8 mouse cellular contexts compared by ENCODE assay signal in the genomic region with DNA sequence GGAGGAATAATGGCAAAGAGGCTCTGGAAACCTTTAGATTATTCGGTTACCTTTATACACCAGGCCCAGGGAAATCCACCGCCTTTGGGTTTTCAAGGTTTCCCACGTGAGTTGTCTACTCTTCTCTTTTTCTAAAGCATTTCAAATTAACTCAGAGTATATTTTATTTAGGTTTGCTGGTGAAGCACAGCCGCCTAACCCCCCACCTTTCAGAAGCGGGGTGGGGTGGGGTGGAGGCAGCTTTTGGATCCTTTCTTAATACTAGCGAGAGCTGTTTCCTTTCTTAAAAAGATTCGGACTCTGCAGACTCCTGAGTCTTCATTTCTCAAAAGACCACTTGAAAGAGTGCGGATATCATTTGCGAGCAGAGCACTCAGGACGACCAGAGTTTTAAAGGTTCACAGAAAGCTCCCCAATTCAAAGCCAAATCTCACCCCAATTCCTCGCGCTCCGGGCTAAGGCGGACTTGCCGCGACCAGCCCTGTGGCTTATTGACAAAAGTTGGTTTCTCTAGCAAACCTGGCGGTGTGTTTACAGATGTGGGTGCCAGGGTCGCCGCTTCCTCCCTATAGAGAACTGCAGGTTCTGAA. TPM values are rescaled to one million over a fixed set of nuclear protein-coding genes. Genes with fewer than 3 reads are reported as not detected.
DNase-seq lines count a peak whose midpoint lies in the region; ATAC-seq and TF ChIP-seq lines count a peak whose summit lies in the region.

No protein-coding gene starts in this region.

- no peak for ATAC-seq in activated CD4-positive, CD25-positive, alpha-beta regulatory T cell, adult 4 months

- no peak for TF ChIP-seq POLR2A in thymus, adult 2 months (IDR thresholded peaks at IDR 0.05; ENCODE audit: control insufficient read depth, extremely low read depth, insufficient read depth, low read length, poor library complexity)

- H3K4me3 ChIP-seq in thymus, adult 2 months (ENCODE audit: control insufficient read depth, insufficient read depth, low read length), result no peak overlapping the region

- no peak for TF ChIP-seq CTCF in thymus, adult 2 months (IDR thresholded peaks at IDR 0.05; ENCODE audit: borderline replicate concordance, control insufficient read depth, extremely low read depth, insufficient read depth, low read length, poor library complexity)

- peak; percentile 5 for DNase-seq in right cerebral cortex, postnatal 4 days
- no peak for DNase-seq in right cerebral cortex, postnatal 10 days (ENCODE audit: low spot score in 2 of 2)
- peak; percentile 17 for DNase-seq in heart, postnatal 4 days
- DNase-seq in lung, postnatal 10 days, result peak; percentile 7
- DNase-seq in thymus, adult 2 months, result no peak
- DNase-seq in thymus, postnatal 10 days (ENCODE audit: low spot score in 2 of 2), result no peak
- no peak for DNase-seq in testis, postnatal 10 days (ENCODE audit: low spot score)

- H3K4me1 ChIP-seq in thymus, adult 2 months (replicated peaks; ENCODE audit: control insufficient read depth, insufficient read depth, low read length), result peaks cover 10% of the 10 kb centered on the region; the same call in 1 of the 2 replicates

- H3K36me3 ChIP-seq in thymus, adult 2 months (ENCODE audit: control insufficient read depth, insufficient read depth, low read length), result no peaks in the 10 kb centered on the region

- 7% methylated on average over 19 of the region's 19 CpGs for WGBS in thymus, adult 2 months

- no peak overlapping the region for H3K27ac ChIP-seq in thymus, adult 2 months (ENCODE audit: control insufficient read depth, insufficient read depth, low read length)

- peaks cover 9% of the 10 kb centered on the region; the same call in 1 of the 2 replicates for H3K27me3 ChIP-seq in thymus, adult 2 months (ENCODE audit: control insufficient read depth, insufficient read depth, low read length)

RNA-seq across cellular contexts. Expression of gene Foxp2, which starts 2.0 kb away (rescaled TPM):
- 1 to 10 TPM; 4.2 to 4.6 TPM for total RNA-seq in heart, postnatal 4 days (2021)
- 1 to 10 TPM in 1 of 2 experiments, not detected in 1; 1.4 TPM for polyA plus RNA-seq in activated CD4-positive, CD25-positive, alpha-beta regulatory T cell, adult 4 months (2017; shearing (Covaris generic))
- polyA plus RNA-seq in thymus, adult 2 months (2012; rRNA removed), result 0.36 and 0.85 TPM in 2 replicates

Comparison
In these comparisons a context has a peak if more than half of its experiments do, and no peak if none do; other contexts are left out.
1. DNase-seq: peak in right cerebral cortex, postnatal 4 days (single experiment), heart, postnatal 4 days (single experiment) and lung, postnatal 10 days (single experiment); none in right cerebral cortex, postnatal 10 days (0 of 2), thymus, adult 2 months (single experiment), thymus, postnatal 10 days (0 of 2) and testis, postnatal 10 days (single experiment).